Mouse (Mus musculus): ENCODE measurements around the gene Top2a. TPM values are rescaled to one million over a fixed set of nuclear protein-coding genes. Genes with fewer than 3 reads are reported as not detected.
A peak's percentile ranks its signal among the peaks of the same experiment; 100 is the strongest.

The Top2a gene
- 55.7 and 62.2 TPM in 2 replicates for polyA plus RNA-seq (2015; fragmentation: Nextera tagmentation; extraction: Ambion mirVana)

DNA sequence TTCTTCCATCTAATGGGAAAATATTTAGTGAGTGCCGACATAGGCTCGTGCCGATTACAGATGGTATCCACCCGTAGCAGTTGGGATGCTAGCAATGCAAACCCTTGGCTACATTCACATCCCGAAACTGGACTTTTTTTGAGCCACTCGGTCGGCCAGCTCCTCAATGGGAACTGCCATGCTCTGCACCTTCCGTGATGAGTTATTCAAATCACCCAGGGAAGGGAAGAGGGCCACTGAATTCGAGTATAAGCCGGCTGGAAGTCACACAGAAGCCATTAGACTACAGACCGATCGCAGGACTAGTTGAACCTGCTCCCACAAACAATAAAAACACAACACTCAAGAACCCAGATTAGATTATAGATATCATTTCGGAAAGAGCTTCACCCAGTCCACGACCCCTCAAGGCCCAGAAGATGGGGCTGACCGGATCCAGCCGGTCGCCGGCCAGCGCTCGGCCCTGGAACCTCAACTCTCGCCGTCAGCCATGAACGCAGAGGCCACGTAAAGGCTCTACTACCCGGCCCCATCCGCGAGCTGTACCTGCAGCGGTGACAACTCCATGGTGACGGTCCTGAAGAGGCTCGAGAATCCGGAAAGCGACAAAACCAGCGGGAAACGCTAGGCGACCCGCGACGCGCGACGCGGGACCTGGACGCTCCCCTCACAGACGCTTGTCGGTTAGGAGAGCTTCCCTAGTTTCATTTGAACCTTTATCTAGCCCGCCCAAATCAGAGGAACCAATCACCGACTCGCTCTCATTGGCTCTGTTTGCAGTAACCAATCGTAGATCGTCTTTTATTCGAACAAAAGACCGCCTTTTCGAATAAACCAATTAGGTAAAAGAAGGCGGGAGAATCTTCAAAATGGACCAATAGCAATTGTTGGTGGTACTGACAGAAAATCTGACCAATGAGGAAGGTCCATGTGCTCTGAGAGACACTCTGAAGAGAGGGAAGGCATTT is at the start of gene Top2a:
Gene Top2a (minus strand): TSS at position 690 of the 968 bp plus-strand sequence.
- H3K27ac ChIP-seq, result no peak within 1 kb of the TSS
- H3K4me3 ChIP-seq, result peak within 1 kb of the TSS; percentile 66
- peak within 1 kb of the TSS; percentile 71 for H3K9ac ChIP-seq
- no peaks in the 10 kb centered on the region for H3K36me3 ChIP-seq
- peak within 1 kb of the TSS; percentile 81 for H3K4me2 ChIP-seq
- peak; percentile 96 for ATAC-seq (ENCODE audit: low FRiP score)
- H3K4me1 ChIP-seq (replicated peaks), result peaks cover 16% of the 10 kb centered on the region
- H3K27me3 ChIP-seq, result no peaks in the 10 kb centered on the region
- WGBS, result under 1% methylated on average over 54 of the region's 54 CpGs
- no peaks in the 10 kb centered on the region for H3K9me3 ChIP-seq

DNA sequence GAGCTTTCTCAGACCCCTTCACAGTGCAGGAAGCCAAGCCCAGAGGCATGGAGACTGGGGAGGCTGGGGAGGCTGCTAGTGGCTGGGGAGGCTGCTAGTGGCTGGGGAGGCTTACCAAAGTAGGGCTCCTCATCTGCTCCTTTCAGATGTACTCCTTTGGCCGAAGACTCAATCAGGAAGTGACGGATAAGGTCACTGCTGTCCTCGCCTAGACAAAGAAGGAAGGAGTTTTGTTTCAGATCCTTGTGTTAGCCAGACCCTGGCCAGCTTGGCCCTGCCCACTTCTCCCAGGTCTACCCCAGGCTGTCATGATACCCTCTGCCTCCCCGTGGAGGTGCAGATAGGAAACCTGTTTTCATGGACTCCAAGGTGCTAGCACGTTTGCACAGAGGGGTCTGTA is 49.8 kb upstream of the Top2a start:
- Histone ChIP-seq H3K27me3 (0 out of 2 replicates have a peak, but pooled peaks cover 3% of the 10 kb centered on the region), H3K36me3 (no peaks in the 10 kb centered on the region), H3K4me2 (no peak overlapping the region), H3K27ac (no peak overlapping the region), H3K4me3 (no peak overlapping the region), H3K4me1 (replicated peaks) (peaks cover 19% of the 10 kb centered on the region), H3K9me3 (no peaks in the 10 kb centered on the region), H3K9ac (no peak overlapping the region)
- WGBS, result 64% methylated on average over 5 of the region's 5 CpGs
- no peak for ATAC-seq (ENCODE audit: low FRiP score)

DNA sequence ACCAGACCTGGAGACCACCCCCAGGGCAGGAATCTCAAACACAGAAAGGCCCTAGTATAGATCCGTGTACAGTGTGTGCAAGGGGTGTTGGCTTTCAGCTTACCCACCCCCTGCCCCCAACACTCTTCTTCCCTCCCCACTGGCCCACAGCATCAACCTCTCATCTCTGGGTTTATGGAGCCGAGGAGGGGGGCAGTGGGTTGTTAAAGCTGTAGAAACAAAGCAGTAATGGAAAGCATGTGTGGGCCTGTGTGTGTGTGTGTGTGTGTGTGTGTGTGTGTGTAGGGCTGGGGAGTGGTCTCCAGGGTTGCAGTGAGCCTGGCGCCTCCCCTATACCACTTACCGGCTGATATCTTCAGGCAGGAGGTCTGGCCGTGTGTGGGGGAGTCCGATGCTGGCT is 47.9 kb upstream of the Top2a start:
- H3K9ac ChIP-seq, result peak overlapping the region; percentile 24
- H3K9me3 ChIP-seq, result no peaks in the 10 kb centered on the region
- H3K27me3 ChIP-seq, result 0 out of 2 replicates have a peak, but pooled peaks cover 3% of the 10 kb centered on the region
- no peak overlapping the region for H3K27ac ChIP-seq
- ATAC-seq (ENCODE audit: low FRiP score), result no peak
- 10% methylated on average over 6 of the region's 6 CpGs for WGBS
- H3K4me3 ChIP-seq, result no peak overlapping the region
- H3K4me1 ChIP-seq (replicated peaks), result peaks cover 19% of the 10 kb centered on the region
- no peaks in the 10 kb centered on the region for H3K36me3 ChIP-seq
- no peak overlapping the region for H3K4me2 ChIP-seq

DNA sequence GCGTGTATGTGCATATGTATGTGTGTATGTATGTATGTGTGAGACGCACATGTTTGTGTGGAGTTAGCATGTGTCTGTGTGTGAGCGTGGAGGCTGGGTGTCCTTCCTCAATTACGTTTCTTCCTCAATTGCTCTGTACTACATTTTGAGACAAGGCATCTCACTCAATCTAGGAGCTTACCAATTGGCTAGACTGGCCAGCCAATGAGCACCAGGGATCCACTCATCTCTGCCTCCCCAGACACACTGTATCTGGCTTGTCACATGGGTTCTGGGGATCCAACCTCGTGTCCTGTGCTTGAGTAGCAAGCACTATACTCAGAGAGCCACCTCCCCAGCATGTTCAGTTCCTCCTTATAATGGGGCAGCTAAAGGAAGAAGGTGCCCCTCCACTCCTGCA is 44.5 kb upstream of the Top2a start:
- ATAC-seq (ENCODE audit: low FRiP score), result no peak
- Histone ChIP-seq H3K4me1 (replicated peaks) (peaks cover 18% of the 10 kb centered on the region), H3K9ac (no peak overlapping the region), H3K4me3 (no peak overlapping the region), H3K36me3 (no peaks in the 10 kb centered on the region), H3K9me3 (no peaks in the 10 kb centered on the region), H3K4me2 (no peak overlapping the region), H3K27me3 (0 out of 2 replicates have a peak, but pooled peaks cover 3% of the 10 kb centered on the region), H3K27ac (no peak overlapping the region)
- WGBS, result 88% methylated on average over 5 of the region's 5 CpGs

DNA sequence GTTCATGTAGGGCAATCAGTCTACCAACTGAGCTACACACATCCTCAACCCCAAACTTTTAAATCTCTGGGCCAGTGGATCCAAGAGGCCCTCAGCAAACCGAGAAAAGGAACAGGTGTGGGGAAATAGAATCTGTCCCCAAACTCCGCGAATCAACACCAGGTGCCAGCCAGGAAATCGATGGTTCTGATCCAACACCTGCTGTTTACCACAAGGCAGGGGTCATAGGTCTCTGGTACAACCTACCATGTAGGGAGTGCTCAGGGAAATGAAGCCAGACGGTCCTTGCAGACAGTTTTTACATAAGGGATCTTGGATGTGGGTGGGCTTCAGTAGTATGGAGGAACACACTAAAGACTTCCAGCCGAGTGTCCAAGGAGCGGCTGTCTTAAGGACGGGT is 43.6 kb upstream of the Top2a start:
- no peak overlapping the region for H3K4me3 ChIP-seq
- no peak overlapping the region for H3K4me2 ChIP-seq
- no peak overlapping the region for H3K9ac ChIP-seq
- peaks cover 24% of the 10 kb centered on the region for H3K4me1 ChIP-seq (replicated peaks)
- no peak overlapping the region for H3K27ac ChIP-seq
- ATAC-seq (ENCODE audit: low FRiP score), result no peak
- 88% methylated on average over 8 of the region's 8 CpGs for WGBS
- H3K36me3 ChIP-seq, result no peaks in the 10 kb centered on the region
- no peaks in the 10 kb centered on the region for H3K9me3 ChIP-seq
- 0 out of 2 replicates have a peak, but pooled peaks cover 3% of the 10 kb centered on the region for H3K27me3 ChIP-seq

DNA sequence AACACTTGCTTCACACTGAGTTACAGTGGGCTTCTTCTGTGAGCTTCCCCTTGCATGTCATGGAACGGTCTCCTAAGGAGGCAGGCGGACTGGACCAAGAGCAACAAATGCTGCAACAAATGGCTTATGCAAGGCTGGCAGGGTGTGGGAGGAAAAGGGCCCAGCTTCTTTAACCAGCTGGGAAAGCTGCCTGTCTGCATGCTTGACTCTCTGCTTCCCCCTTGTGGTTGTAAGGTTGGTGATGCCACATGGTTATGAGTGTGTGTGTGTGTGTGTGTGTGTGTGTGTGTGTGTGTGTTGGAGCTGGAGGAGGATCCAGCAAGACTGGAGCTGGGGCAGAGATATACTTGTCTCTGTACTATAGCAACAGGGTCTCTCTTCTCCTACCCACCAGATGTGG is 42.0 kb upstream of the Top2a start:
- Histone ChIP-seq H3K27ac (no peak overlapping the region), H3K9me3 (no peaks in the 10 kb centered on the region), H3K4me1 (replicated peaks) (peaks cover 10% of the 10 kb centered on the region), H3K4me2 (no peak overlapping the region), H3K4me3 (no peak overlapping the region), H3K36me3 (no peaks in the 10 kb centered on the region), H3K9ac (no peak overlapping the region), H3K27me3 (0 out of 2 replicates have a peak, but pooled peaks cover 3% of the 10 kb centered on the region)
- WGBS, result 27% methylated on average over 2 of the region's 2 CpGs
- ATAC-seq (ENCODE audit: low FRiP score), result no peak

DNA sequence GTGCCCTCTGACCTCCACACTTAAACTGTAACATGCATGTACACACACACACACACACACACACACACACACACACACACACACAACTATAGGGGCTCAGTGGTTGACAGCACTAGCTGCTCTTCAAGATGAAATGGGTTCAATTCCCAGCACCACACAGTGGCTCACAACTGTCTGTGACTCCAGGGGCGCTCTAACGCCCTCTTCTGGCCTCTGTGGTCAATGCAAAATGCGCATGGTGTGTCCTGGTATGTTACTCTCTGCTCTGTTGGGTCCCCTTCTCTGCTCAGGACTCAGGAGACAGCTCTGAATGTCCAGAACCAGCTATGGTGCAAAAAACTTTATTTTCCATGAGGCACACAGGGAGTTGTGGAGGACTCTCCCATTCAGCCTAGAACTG is 41.4 kb upstream of the Top2a start:
- no peaks in the 10 kb centered on the region for H3K9me3 ChIP-seq
- no peak for ATAC-seq (ENCODE audit: low FRiP score)
- H3K27me3 ChIP-seq, result 0 out of 2 replicates have a peak, but pooled peaks cover 3% of the 10 kb centered on the region
- 71% methylated on average over 3 of the region's 3 CpGs for WGBS
- no peak overlapping the region for H3K9ac ChIP-seq
- H3K27ac ChIP-seq, result no peak overlapping the region
- no peak overlapping the region for H3K4me2 ChIP-seq
- no peak overlapping the region for H3K4me3 ChIP-seq
- H3K4me1 ChIP-seq (replicated peaks), result peaks cover 10% of the 10 kb centered on the region
- H3K36me3 ChIP-seq, result no peaks in the 10 kb centered on the region

DNA sequence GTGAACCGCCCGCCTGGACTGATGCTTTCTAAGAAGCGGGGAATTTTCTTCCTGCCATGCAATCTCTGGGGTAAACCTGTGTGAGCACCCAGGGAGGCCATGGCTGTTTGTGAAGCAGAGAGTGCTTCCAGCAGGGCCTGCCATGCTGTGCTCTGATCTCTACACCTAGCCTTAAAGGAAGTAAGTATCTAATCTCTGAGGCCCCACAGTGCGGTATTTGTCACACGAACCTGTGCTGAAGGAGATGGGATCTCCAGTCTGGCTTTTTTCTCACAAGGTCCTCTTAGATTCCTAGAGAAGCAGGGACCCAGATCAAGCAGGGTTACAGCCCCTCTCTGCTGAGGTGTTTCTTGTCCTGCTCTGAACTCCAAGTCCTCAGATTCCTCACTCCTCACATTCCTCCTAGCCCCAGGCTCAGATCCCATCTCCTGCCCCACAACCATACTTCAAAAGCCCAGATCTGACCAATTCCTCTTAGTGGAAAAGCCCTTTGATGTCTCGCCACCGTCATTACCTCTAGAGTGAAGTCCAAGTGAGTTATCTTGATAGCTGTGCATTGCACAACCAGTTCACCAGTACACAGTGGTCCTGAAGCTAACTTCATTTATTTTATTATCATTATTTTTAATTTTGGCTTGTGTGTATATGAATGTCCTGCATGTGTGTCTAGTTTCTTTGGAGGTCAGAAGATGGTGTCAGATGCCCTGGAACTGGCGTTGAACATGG is 39.6 kb upstream of the Top2a start:
- H3K36me3 ChIP-seq, result no peaks in the 10 kb centered on the region
- WGBS, result 47% methylated on average over 8 of the region's 8 CpGs
- H3K9me3 ChIP-seq, result 0 out of 2 replicates have a peak, but pooled peaks cover 3% of the 10 kb centered on the region
- no peak overlapping the region for H3K4me2 ChIP-seq
- peaks cover 6% of the 10 kb centered on the region; the same call in 1 of the 2 replicates for H3K27me3 ChIP-seq
- H3K4me3 ChIP-seq, result no peak overlapping the region
- no peak for ATAC-seq (ENCODE audit: low FRiP score)
- peaks cover 10% of the 10 kb centered on the region for H3K4me1 ChIP-seq (replicated peaks)
- H3K9ac ChIP-seq, result no peak overlapping the region
- no peak overlapping the region for H3K27ac ChIP-seq

DNA sequence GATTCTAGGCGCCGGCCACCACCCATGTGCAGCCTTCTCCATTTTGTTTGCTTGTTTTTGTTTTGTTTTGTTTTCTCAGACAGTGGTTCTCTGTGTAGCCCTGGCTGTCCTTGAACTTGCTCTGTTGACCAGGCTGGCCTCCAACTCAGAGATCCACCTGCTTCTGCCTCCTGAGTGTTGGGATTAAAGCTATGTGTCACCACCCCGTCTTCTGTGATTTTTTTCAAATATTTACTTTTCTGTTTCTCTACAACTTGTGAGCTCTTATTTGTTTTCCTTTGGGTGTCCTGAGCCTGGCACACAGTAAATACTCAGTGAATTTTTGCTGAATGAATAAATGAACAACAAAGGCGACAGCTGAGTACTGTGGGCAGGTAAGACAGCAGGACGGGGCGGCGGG is 38.7 kb upstream of the Top2a start:
- H3K9me3 ChIP-seq, result 0 out of 2 replicates have a peak, but pooled peaks cover 3% of the 10 kb centered on the region
- ATAC-seq (ENCODE audit: low FRiP score), result no peak
- no peak overlapping the region for H3K4me3 ChIP-seq
- H3K4me2 ChIP-seq, result no peak overlapping the region
- peaks cover 10% of the 10 kb centered on the region for H3K4me1 ChIP-seq (replicated peaks)
- H3K9ac ChIP-seq, result no peak overlapping the region
- no peaks in the 10 kb centered on the region for H3K36me3 ChIP-seq
- peaks cover 6% of the 10 kb centered on the region; the same call in 1 of the 2 replicates for H3K27me3 ChIP-seq
- H3K27ac ChIP-seq, result no peak overlapping the region
- 85% methylated on average over 7 of the region's 7 CpGs for WGBS

DNA sequence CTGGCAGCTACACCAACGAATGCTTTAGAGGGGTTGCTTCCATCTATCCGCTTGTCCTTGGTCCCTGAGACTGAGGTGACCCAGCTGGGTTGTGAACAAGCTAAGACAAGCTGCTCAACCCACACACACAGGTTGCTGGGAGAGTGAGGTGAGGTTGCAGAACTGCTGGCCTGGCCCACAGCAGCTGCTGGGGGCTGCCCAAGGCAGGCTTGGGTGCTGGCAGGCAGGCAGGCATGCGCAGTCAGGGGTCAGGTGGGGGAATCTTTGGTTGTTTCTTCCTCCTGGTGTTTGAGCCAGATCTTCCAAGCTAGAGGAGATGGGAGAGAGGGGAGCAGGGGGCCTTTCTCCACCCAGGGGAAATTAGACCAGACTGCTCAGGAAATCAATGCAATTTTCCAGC is 36.4 kb upstream of the Top2a start:
- H3K36me3 ChIP-seq, result no peaks in the 10 kb centered on the region
- no peak overlapping the region for H3K4me2 ChIP-seq
- H3K27me3 ChIP-seq, result peaks cover 6% of the 10 kb centered on the region; the same call in 1 of the 2 replicates
- ATAC-seq (ENCODE audit: low FRiP score), result no peak
- H3K9ac ChIP-seq, result no peak overlapping the region
- H3K27ac ChIP-seq, result no peak overlapping the region
- H3K4me3 ChIP-seq, result no peak overlapping the region
- H3K4me1 ChIP-seq (replicated peaks), result peaks cover 15% of the 10 kb centered on the region
- WGBS, result 87% methylated on average over 3 of the region's 3 CpGs
- 0 out of 2 replicates have a peak, but pooled peaks cover 3% of the 10 kb centered on the region for H3K9me3 ChIP-seq

DNA sequence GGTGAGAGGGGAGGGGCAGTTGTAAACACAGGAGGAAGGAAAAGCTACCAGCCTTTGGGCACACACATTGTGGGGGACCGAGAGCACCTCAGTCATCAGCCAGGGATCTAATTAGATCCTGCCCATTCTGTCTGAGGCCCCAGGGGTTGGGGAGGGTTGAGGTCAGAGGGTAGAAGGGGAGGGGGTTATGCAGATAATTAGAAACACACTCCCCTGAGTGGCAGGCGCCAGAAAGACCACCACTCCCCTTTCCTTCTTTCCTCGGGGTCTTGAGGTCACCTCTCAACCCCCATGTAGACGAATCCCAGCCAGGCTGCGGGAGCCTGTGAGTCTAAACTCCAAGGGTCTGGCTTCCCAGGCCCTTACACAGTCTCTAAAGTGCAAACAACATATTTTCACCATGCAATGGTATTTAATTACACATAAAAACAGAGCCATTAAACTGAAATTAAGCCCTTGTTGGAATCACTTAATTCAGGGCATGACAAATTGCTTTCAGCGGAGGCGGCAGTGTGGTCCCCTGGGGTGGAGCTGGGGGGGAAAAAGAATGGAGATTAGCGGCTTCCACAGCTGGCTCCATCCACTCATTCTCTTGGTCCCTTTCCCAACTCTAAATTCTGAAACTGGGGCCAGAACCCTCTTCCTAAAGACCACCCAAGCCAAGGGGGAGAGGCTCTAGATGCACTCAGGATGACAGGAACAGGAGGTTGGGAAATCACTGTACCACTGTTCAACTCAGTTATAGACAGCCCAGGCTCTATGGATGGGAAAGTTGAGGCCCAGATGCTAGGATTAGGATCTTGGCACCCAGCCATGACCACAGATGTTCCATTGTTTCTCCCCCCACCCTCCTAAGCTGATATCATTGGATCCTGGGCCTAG is 31.8 kb upstream of the Top2a start:
- Histone ChIP-seq H3K36me3 (peaks cover 9% of the 10 kb centered on the region), H3K4me2 (no peak overlapping the region), H3K9me3 (0 out of 2 replicates have a peak, but pooled peaks cover 3% of the 10 kb centered on the region), H3K9ac (no peak overlapping the region), H3K27me3 (peaks cover 6% of the 10 kb centered on the region; the same call in 1 of the 2 replicates), H3K4me3 (no peak overlapping the region), H3K27ac (peak overlapping the region; percentile 42; the same call in 1 of the 2 replicates), H3K4me1 (replicated peaks) (peaks cover 13% of the 10 kb centered on the region)
- no peak for ATAC-seq (ENCODE audit: low FRiP score)
- WGBS, result 3% methylated on average over 8 of the region's 8 CpGs
